ENCODE assay signal across 8 mouse cellular contexts in the genomic region with DNA sequence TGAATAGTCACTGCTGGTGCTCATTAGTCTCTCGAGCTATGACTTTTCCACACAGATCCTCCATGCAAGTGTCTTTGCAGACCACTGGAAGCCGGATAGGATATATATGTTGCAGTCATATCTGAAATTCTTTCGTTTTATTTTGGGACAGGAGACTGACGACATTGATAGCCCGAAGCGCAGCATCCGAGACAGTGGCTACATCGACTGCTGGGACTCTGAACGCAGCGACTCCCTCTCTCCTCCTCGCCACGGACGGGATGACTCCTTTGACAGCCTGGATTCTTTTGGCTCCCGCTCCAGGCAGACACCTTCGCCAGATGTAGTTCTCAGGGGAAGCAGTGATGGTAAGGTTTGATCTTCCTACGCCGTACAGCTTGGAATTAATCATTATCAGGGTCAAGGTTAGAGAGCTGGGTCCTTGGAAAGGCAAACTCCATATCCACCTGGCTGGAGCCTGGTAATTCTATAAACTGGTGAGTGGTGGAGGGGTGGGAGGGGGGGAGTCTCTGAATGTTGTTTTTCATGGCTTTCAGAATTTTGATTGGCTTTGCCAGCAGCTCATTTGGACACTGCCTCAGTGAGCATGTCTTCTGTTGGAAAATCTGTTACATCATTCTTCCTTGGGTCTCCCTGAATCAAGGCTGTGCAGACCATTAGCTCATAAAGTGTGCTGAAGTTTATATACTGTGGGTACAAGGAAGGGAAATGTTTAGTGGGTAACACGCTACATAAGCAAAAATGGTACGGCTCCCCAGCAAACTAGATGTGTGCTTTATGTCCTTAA.
DNase-seq lines count a peak whose midpoint lies in the region; ATAC-seq and TF ChIP-seq lines count a peak whose summit lies in the region.

No protein-coding gene starts in this region.

- no peak overlapping the region for H3K4me3 ChIP-seq in heart, embryonic 10.5 days
- peak overlapping the region; percentile 14 for H3K4me3 ChIP-seq in bone marrow, adult 2 months (replicated peaks; ENCODE audit: control insufficient read depth, low read depth, low read length)
- peak overlapping the region; percentile 28 for H3K4me3 ChIP-seq in forebrain, postnatal 0 days (ENCODE audit: low read depth, low read length)
- peak overlapping the region; percentile 14 for H3K4me3 ChIP-seq in limb, embryonic 15.5 days

- peaks cover 13% of the 10 kb centered on the region; the same call in 1 of the 2 replicates for H3K27me3 ChIP-seq in heart, embryonic 10.5 days (ENCODE audit: insufficient read depth, poor library complexity, severe bottlenecking)
- no peaks in the 10 kb centered on the region for H3K27me3 ChIP-seq in forebrain, postnatal 0 days (ENCODE audit: insufficient read depth, low read length)
- H3K27me3 ChIP-seq in limb, embryonic 15.5 days: no peaks in the 10 kb centered on the region

- TF ChIP-seq CTCF in bone marrow, adult 2 months (IDR thresholded peaks at IDR 0.05; ENCODE audit: control insufficient read depth, insufficient read depth, low read length): no peak
- TF ChIP-seq CTCF in forebrain, postnatal 0 days (IDR thresholded peaks at IDR 0.05; ENCODE audit: low read depth): no peak

- no peaks in the 10 kb centered on the region for H3K36me3 ChIP-seq in heart, embryonic 10.5 days
- no peaks in the 10 kb centered on the region for H3K36me3 ChIP-seq in forebrain, postnatal 0 days (ENCODE audit: insufficient read depth)
- H3K36me3 ChIP-seq in limb, embryonic 15.5 days: peaks cover 2% of the 10 kb centered on the region; the same call in 1 of the 2 replicates

- no peak for DNase-seq in heart, embryonic 10.5 days (ENCODE audit: low spot score)
- no peak for DNase-seq in heart, adult 18-20 months
- no peak for DNase-seq in forebrain, postnatal 0 days
- DNase-seq in frontal cortex, postnatal 14 days (ENCODE audit: low spot score in 2 of 2): no peak
- no peak for DNase-seq in c-Kit-positive CD71-positive TER-119-positive erythroid progenitor cells, embryonic 14.5 days (ENCODE audit: low spot score)
- no peak for DNase-seq in right cerebral cortex, adult 18-20 months

- peaks cover 16% of the 10 kb centered on the region for H3K4me1 ChIP-seq in heart, embryonic 10.5 days
- H3K4me1 ChIP-seq in bone marrow, adult 2 months (ENCODE audit: control insufficient read depth, insufficient read depth, low read length): no peaks in the 10 kb centered on the region
- 0 out of 2 replicates have a peak, but pooled peaks cover 14% of the 10 kb centered on the region for H3K4me1 ChIP-seq in forebrain, postnatal 0 days (ENCODE audit: insufficient read depth)
- peaks cover 34% of the 10 kb centered on the region for H3K4me1 ChIP-seq in limb, embryonic 15.5 days

- H3K27ac ChIP-seq in heart, embryonic 10.5 days: 0 out of 2 replicates have a peak overlapping the region, but pooled peaks have one; percentile 6
- H3K27ac ChIP-seq in bone marrow, adult 2 months (ENCODE audit: control insufficient read depth, insufficient read depth, low read depth, low read length, poor library complexity): no peak overlapping the region
- H3K27ac ChIP-seq in forebrain, postnatal 0 days (ENCODE audit: low read depth, low read length): no peak overlapping the region
- H3K27ac ChIP-seq in limb, embryonic 15.5 days: peak overlapping the region; percentile 84

- WGBS in heart, embryonic 10.5 days: 66% methylated on average over 19 of the region's 19 CpGs
- 86% methylated on average over 19 of the region's 19 CpGs for WGBS in bone marrow, adult 2 months
- 52% methylated on average over 19 of the region's 19 CpGs for WGBS in forebrain, postnatal 0 days
- 40% methylated on average over 19 of the region's 19 CpGs for WGBS in limb, embryonic 15.5 days

- peak overlapping the region; percentile 53 for H3K4me2 ChIP-seq in forebrain, postnatal 0 days (ENCODE audit: low read depth)
- peak overlapping the region; percentile 41 for H3K4me2 ChIP-seq in limb, embryonic 15.5 days

- TF ChIP-seq POLR2A in bone marrow, adult 2 months (IDR thresholded peaks at IDR 0.05; ENCODE audit: borderline replicate concordance, control insufficient read depth, low read depth, low read length): no peak

- no peak; the same call in 1 of the 2 replicates for ATAC-seq in forebrain, postnatal 0 days
- peak; percentile 53; the same call in 1 of the 2 replicates for ATAC-seq in limb, embryonic 15.5 days (ENCODE audit: insufficient number of reproducible peaks, low FRiP score, low TSS enrichment, low read depth)

- no peaks in the 10 kb centered on the region for H3K9me3 ChIP-seq in heart, embryonic 10.5 days
- no peaks in the 10 kb centered on the region for H3K9me3 ChIP-seq in forebrain, postnatal 0 days (ENCODE audit: low read length)
- no peaks in the 10 kb centered on the region for H3K9me3 ChIP-seq in limb, embryonic 15.5 days

- 0 out of 2 replicates have a peak overlapping the region, but pooled peaks have one; percentile 4 for H3K9ac ChIP-seq in forebrain, postnatal 0 days
- no peak overlapping the region for H3K9ac ChIP-seq in limb, embryonic 15.5 days

Comparison
In these comparisons a context has a peak if more than half of its experiments do, and no peak if none do; other contexts are left out.
1. H3K27ac ChIP-seq: peak in heart, embryonic 10.5 days (single experiment) and limb, embryonic 15.5 days (single experiment); none in bone marrow, adult 2 months (single experiment) and forebrain, postnatal 0 days (single experiment).